Mouse (Mus musculus) kidney, postnatal 4 days (tissue): ENCODE measurements around the gene Spats2.
"Not testable (repeated sequence)": the region's sequence is repeated elsewhere in the genome, so short reads cannot be mapped to it uniquely, and the experiment has no call there.

Experiments used
- DNase-seq, 2 experiments: peaks; one replicate each; pipeline ENCODE4 v3.0.0; 2021; ENCODE audit warnings: mixed read lengths in 2 of 2

Gene Spats2

GRCm38 (mm10) chr15:99225081-99225810 is 99.5 kb downstream of the Spats2 start:
- peak; percentile 39 to 68 for DNase-seq

- DNase-seq, result no peak
Measured at GRCm38 (mm10) chr15:99226090-99226489, 100.4 kb downstream of the Spats2 start.

GRCm38 (mm10) chr15:99231998-99232397 is 106.3 kb downstream of the Spats2 start:
- no peak for DNase-seq

- DNase-seq, result no peak
Measured at GRCm38 (mm10) chr15:99233719-99234118, 108.0 kb downstream of the Spats2 start.

GRCm38 (mm10) chr15:99234326-99235010 is 108.8 kb downstream of the Spats2 start:
- DNase-seq, result no peak

GRCm38 (mm10) chr15:99238006-99238405 is 112.3 kb downstream of the Spats2 start:
- no peak for DNase-seq

- DNase-seq, result no peak
Measured at GRCm38 (mm10) chr15:99240129-99240528, 114.4 kb downstream of the Spats2 start.

GRCm38 (mm10) chr15:99241249-99241648 is 115.5 kb downstream of the Spats2 start:
- DNase-seq, result no peak

GRCm38 (mm10) chr15:99242045-99242444 is 116.3 kb downstream of the Spats2 start:
- DNase-seq, result no peak

- not testable (repeated sequence) for DNase-seq
Measured at GRCm38 (mm10) chr15:99246736-99247135, 121.0 kb downstream of the Spats2 start.

- DNase-seq, result peak; percentile 31 to 53
Measured at GRCm38 (mm10) chr15:99248972-99249371, 123.3 kb downstream of the Spats2 start.

GRCm38 (mm10) chr15:99249938-99250337 is 124.2 kb downstream of the Spats2 start:
- no peak for DNase-seq

- DNase-seq, result peak; percentile 26 to 58
Measured at GRCm38 (mm10) chr15:99251111-99251510, 125.4 kb downstream of the Spats2 start.

GRCm38 (mm10) chr15:99251626-99252380 is 126.1 kb downstream of the Spats2 start, which contains the start of gene Mcrs1:
TSS of gene Mcrs1 (minus strand) at chr15:99251961.
- DNase-seq, result peak; percentile 97 to 98

GRCm38 (mm10) chr15:99252381-99253174 is 126.9 kb downstream of the Spats2 start:
- peak; percentile 81 to 89 for DNase-seq

- not testable (repeated sequence) for DNase-seq
Measured at GRCm38 (mm10) chr15:99253175-99253479, 127.4 kb downstream of the Spats2 start.

GRCm38 (mm10) chr15:99253772-99254171 is 128.1 kb downstream of the Spats2 start:
- DNase-seq, result no peak

GRCm38 (mm10) chr15:99254477-99255005 is 128.8 kb downstream of the Spats2 start:
- DNase-seq, result no peak

- no peak for DNase-seq
Measured at GRCm38 (mm10) chr15:99255241-99255749, 129.6 kb downstream of the Spats2 start.

GRCm38 (mm10) chr15:99259167-99259729 is 133.5 kb downstream of the Spats2 start:
- no peak for DNase-seq

- peak; percentile 83 to 89 for DNase-seq
Measured at GRCm38 (mm10) chr15:99259730-99260252, 134.1 kb downstream of the Spats2 start.

GRCm38 (mm10) chr15:99262702-99263101 is 137.0 kb downstream of the Spats2 start:
- DNase-seq, result no peak
